Mouse (Mus musculus) heart, embryonic 12.5 days (tissue): ENCODE measurements around the gene Tarbp2. TPM values are rescaled to one million over a fixed set of nuclear protein-coding genes. Genes with fewer than 3 reads are reported as not detected.
A peak's percentile ranks its signal among the peaks of the same experiment; 100 is the strongest.

Experiments
- ATAC-seq: fragments of 200-750 bp; cut with Nextera tagmentation; 2 replicates; pipeline ENCODE4 v1.8.0; 2017; ENCODE audit warnings: moderate TSS enrichment, moderate library complexity; ENCODE audit not compliant: insufficient number of reproducible peaks, low FRiP score
- H3K27ac ChIP-seq: fragments of 300-500 bp; sonication (generic); 2 replicates; pipeline ENCODE4 v1.5.1; 2016; ENCODE audit warnings: mild to moderate bottlenecking, moderate library complexity; ENCODE audit not compliant: poor library complexity, severe bottlenecking
- H3K27me3 ChIP-seq: fragments of 300-500 bp; sonication (generic); replicated peaks from 2 replicates; pipeline ENCODE4 v1.6.1; 2016; ENCODE audit warnings: mild to moderate bottlenecking, moderate library complexity
- H3K36me3 ChIP-seq: fragments of 300-500 bp; sonication (generic); 2 replicates; pipeline ENCODE4 v1.6.1; 2016; ENCODE audit warnings: mild to moderate bottlenecking, moderate library complexity
- H3K4me1 ChIP-seq: fragments of 300-500 bp; sonication (generic); replicated peaks from 2 replicates; pipeline ENCODE4 v1.6.1; 2016; ENCODE audit warnings: mild to moderate bottlenecking
- H3K4me2 ChIP-seq: fragments of 300-500 bp; sonication (generic); 2 replicates; pipeline ENCODE4 v1.6.1; 2016; ENCODE audit warnings: mild to moderate bottlenecking, moderate library complexity
- H3K4me3 ChIP-seq: fragments of 300-500 bp; sonication (generic); 2 replicates; pipeline ENCODE4 v1.5.1; 2016; ENCODE audit warnings: mild to moderate bottlenecking
- H3K9ac ChIP-seq: fragments of 300-500 bp; sonication (generic); 2 replicates; pipeline ENCODE4 v1.6.1; 2016; ENCODE audit warnings: mild to moderate bottlenecking, moderate library complexity
- H3K9me3 ChIP-seq: fragments of 300-500 bp; sonication (generic); replicated peaks from 2 replicates; pipeline ENCODE4 v1.6.1; 2016; ENCODE audit warnings: mild to moderate bottlenecking, moderate library complexity
- WGBS: fragments of 180-500 bp; shearing (Covaris S2); methylation state at CpG from one replicate; pipeline ENCODE4 v1.1.7; 2016; 5-methylcytosine and 5-hydroxymethylcytosine counted together
- polyA plus RNA-seq: library from polyadenylated mRNA; unstranded; fragments of >200 nt; fragmentation: Nextera tagmentation; extraction: Ambion mirVana; gene quantifications from 2 replicates; pipeline ENCODE4 v1.2.1, GENCODE M21; 2016

The Tarbp2 gene
- polyA plus RNA-seq, 1 experiment from 2014 or later = 104 TPM

- no peak for ATAC-seq
Observed at GRCm38 (mm10) chr15:102515261-102515660, 2.7 kb upstream of the Tarbp2 start.

GRCm38 (mm10) chr15:102515791-102516190 lies 2.2 kb upstream of the Tarbp2 start:
- Histone ChIP-seq H3K36me3 (peaks cover 4% of the 10 kb centered on the region; the same call in 1 of the 2 replicates), H3K27ac (no peak overlapping the region), H3K4me2 (peak overlapping the region; percentile 88), H3K4me3 (peak overlapping the region; percentile 66), H3K27me3 (no peaks in the 10 kb centered on the region), H3K9ac (peak overlapping the region; percentile 73; the same call in 1 of the 2 replicates), H3K4me1 (peaks cover 47% of the 10 kb centered on the region), H3K9me3 (no peaks in the 10 kb centered on the region)
- WGBS = 44% methylated on average over 4 of the region's 4 CpGs
- ATAC-seq = no peak

More at GRCm38 (mm10) chr15:102515261-102515660, 2.7 kb upstream of the Tarbp2 start:
- 84% methylated on average over 2 of the region's 2 CpGs for WGBS
- H3K9me3 ChIP-seq = no peaks in the 10 kb centered on the region
- H3K9ac ChIP-seq = no peak overlapping the region
- H3K27me3 ChIP-seq = no peaks in the 10 kb centered on the region
- H3K4me3 ChIP-seq = no peak overlapping the region
- H3K4me2 ChIP-seq = no peak overlapping the region
- H3K27ac ChIP-seq = no peak overlapping the region
- peaks cover 44% of the 10 kb centered on the region for H3K4me1 ChIP-seq
- no peaks in the 10 kb centered on the region for H3K36me3 ChIP-seq

DNA sequence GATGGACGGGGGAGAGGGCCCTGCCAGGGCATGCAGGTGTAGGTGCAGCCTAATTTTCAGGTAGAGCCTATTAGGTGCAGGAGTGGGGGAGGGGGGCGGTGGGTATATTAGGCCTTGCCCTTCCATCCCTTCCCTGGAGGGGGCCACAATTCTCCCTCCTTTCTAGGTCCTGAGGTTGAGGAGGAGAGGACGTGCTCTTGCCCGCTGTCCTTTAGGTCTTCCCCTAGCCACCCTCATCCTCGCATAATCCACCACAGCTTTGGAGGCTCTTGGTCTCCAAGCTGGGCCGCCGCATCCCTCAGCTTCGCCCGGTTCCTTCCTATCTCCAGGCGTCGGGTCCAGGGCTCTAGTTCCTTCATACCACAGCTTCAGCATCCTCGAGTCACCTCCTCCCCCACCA lies 1.7 kb upstream of the Tarbp2 start:
- peak overlapping the region; percentile 73 for H3K9ac ChIP-seq
- H3K27me3 ChIP-seq = no peaks in the 10 kb centered on the region
- peak overlapping the region; percentile 66 for H3K4me3 ChIP-seq
- peak overlapping the region; percentile 76 for H3K27ac ChIP-seq
- no peaks in the 10 kb centered on the region for H3K9me3 ChIP-seq
- peaks cover 46% of the 10 kb centered on the region for H3K4me1 ChIP-seq
- ATAC-seq = no peak
- WGBS = 1% methylated on average over 12 of the region's 12 CpGs
- peak overlapping the region; percentile 88 for H3K4me2 ChIP-seq
- peaks cover 9% of the 10 kb centered on the region for H3K36me3 ChIP-seq

DNA sequence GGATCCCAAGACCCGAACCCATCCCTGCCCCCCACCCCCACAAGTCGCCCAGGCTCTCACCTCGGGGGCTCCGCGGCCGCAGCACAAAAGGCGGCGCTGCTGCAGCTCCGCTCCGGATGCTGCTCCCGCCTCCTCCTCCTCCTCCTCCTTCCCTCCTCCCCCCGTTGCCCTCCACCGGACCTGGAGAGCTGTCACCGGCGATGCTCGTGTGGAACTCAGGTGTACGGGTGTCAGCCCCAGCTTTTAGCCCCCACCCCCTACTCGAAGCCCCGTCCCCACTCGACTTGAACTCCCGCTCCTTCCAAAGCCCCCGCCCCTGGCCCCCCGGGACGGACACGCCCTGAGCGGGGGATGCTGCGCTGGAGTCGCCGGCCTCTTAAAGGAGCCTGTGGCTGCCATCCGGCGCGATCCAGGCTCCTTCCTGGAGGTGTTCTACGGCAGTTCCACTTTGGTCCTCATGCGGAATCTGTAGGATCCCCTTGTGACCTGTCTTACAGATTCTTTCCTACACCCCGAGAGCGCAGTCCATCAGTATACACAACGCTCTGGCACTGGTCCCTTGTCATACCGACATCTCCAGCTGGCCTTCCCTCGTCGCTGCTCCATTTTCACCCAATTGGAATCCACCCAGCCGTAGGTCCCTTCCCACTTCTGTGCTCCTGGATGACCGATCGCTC lies 1.1 kb upstream of the Tarbp2 start, which contains the start of gene Map3k12:
Gene Map3k12 (minus strand): TSS at position 337 of the 677 bp plus-strand sequence.
- H3K9me3 ChIP-seq = no peaks in the 10 kb centered on the region
- peaks cover 40% of the 10 kb centered on the region for H3K4me1 ChIP-seq
- ATAC-seq = no peak
- peak within 1 kb of the TSS; percentile 73 for H3K9ac ChIP-seq
- peak within 1 kb of the TSS; percentile 76 for H3K27ac ChIP-seq
- peaks cover 15% of the 10 kb centered on the region for H3K36me3 ChIP-seq
- H3K4me3 ChIP-seq = peak within 1 kb of the TSS; percentile 66
- WGBS = under 1% methylated on average over 43 of the region's 43 CpGs
- H3K27me3 ChIP-seq = no peaks in the 10 kb centered on the region
- peak within 1 kb of the TSS; percentile 88 for H3K4me2 ChIP-seq

- Histone ChIP-seq H3K4me2 (peak overlapping the region; percentile 88), H3K9me3 (no peaks in the 10 kb centered on the region), H3K4me3 (peak overlapping the region; percentile 66), H3K36me3 (peaks cover 22% of the 10 kb centered on the region), H3K4me1 (peaks cover 34% of the 10 kb centered on the region), H3K27me3 (no peaks in the 10 kb centered on the region), H3K9ac (peak overlapping the region; percentile 73), H3K27ac (peak overlapping the region; percentile 76)
- no peak for ATAC-seq
- WGBS = under 1% methylated on average over 10 of the region's 10 CpGs
Observed at GRCm38 (mm10) chr15:102517631-102517975, 389 bp upstream of the Tarbp2 start.

DNA sequence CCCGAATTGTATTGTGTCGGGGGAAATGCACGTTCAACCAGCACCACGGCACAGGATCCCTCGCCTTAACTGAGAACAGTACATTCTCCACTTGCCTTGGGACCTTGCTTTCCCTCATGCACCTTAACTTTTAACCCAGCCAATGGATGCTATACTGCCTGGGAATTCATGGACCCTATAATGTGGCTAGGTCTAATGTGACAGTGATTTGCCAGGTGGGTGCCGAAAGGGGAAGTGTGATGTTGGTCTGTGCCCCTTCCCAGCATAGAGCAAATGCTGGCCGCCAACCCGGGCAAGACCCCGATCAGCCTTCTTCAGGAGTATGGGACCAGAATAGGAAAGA lies 838 bp downstream of the Tarbp2 start:
- Histone ChIP-seq H3K4me1 (peaks cover 34% of the 10 kb centered on the region), H3K27me3 (no peaks in the 10 kb centered on the region), H3K36me3 (peaks cover 32% of the 10 kb centered on the region), H3K27ac (peak overlapping the region; percentile 99), H3K4me2 (peak overlapping the region; percentile 88), H3K4me3 (peak overlapping the region; percentile 66), H3K9ac (peak overlapping the region; percentile 93), H3K9me3 (no peaks in the 10 kb centered on the region)
- WGBS = 16% methylated on average over 9 of the region's 9 CpGs
- no peak for ATAC-seq

GRCm38 (mm10) chr15:102519211-102520141 lies 1.5 kb downstream of the Tarbp2 start:
- H3K36me3 ChIP-seq = peaks cover 37% of the 10 kb centered on the region
- H3K9ac ChIP-seq = peak overlapping the region; percentile 93
- peak overlapping the region; percentile 99 for H3K27ac ChIP-seq
- peaks cover 34% of the 10 kb centered on the region for H3K4me1 ChIP-seq
- no peaks in the 10 kb centered on the region for H3K9me3 ChIP-seq
- 53% methylated on average over 17 of the region's 17 CpGs for WGBS
- ATAC-seq = no peak
- H3K4me3 ChIP-seq = peak overlapping the region; percentile 66
- no peaks in the 10 kb centered on the region for H3K27me3 ChIP-seq
- H3K4me2 ChIP-seq = peak overlapping the region; percentile 88

DNA sequence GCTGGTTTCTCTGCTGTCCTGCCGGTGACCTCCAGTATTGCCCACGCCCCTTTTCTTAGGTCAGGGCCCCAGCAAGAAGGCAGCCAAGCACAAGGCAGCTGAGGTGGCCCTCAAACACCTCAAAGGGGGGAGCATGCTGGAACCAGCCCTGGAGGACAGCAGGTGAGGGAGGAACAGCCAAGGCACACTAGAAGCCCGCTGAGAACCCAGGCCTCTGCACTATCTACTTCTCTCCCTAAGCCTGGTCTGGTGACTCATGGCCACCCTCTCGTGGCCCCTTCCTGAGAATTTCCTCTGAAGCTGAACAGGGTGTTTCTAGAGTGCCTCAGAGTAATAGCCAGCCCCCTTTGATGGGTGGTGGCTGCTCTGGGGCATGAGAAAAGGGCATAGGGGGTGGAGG lies 2.4 kb downstream of the Tarbp2 start:
- Histone ChIP-seq H3K4me1 (peaks cover 32% of the 10 kb centered on the region), H3K27me3 (no peaks in the 10 kb centered on the region), H3K27ac (peak overlapping the region; percentile 66), H3K9ac (peak overlapping the region; percentile 65), H3K9me3 (no peaks in the 10 kb centered on the region), H3K4me2 (peak overlapping the region; percentile 88), H3K36me3 (peaks cover 41% of the 10 kb centered on the region), H3K4me3 (peak overlapping the region; percentile 4; the same call in 1 of the 2 replicates)
- ATAC-seq = no peak
- 42% methylated on average over 4 of the region's 4 CpGs for WGBS

- no peak overlapping the region for H3K4me3 ChIP-seq
- H3K4me2 ChIP-seq = no peak overlapping the region
- H3K36me3 ChIP-seq = peaks cover 46% of the 10 kb centered on the region
- H3K9me3 ChIP-seq = no peaks in the 10 kb centered on the region
- peaks cover 22% of the 10 kb centered on the region for H3K4me1 ChIP-seq
- no peak overlapping the region for H3K27ac ChIP-seq
- H3K9ac ChIP-seq = 0 out of 2 replicates have a peak overlapping the region, but pooled peaks have one; percentile 65
- WGBS = 80% methylated on average over 4 of the region's 4 CpGs
- ATAC-seq = no peak
- no peaks in the 10 kb centered on the region for H3K27me3 ChIP-seq
Observed at GRCm38 (mm10) chr15:102521480-102521879, 3.5 kb downstream of the Tarbp2 start.

GRCm38 (mm10) chr15:102524892-102525485 lies 7.0 kb downstream of the Tarbp2 start, which contains the start of gene Npff:
TSS of gene Npff (minus strand) at chr15:102524942.
- Histone ChIP-seq H3K4me2 (no peak within 1 kb of the TSS), H3K9me3 (no peaks in the 10 kb centered on the region), H3K4me3 (no peak within 1 kb of the TSS), H3K27ac (no peak within 1 kb of the TSS), H3K4me1 (peaks cover 12% of the 10 kb centered on the region), H3K36me3 (peaks cover 75% of the 10 kb centered on the region), H3K9ac (0 out of 2 replicates have a peak within 1 kb of the TSS, but pooled peaks have one; percentile 6), H3K27me3 (no peaks in the 10 kb centered on the region)
- WGBS = 6% methylated on average over 3 of the region's 3 CpGs
- ATAC-seq = no peak
